Mouse (Mus musculus): ENCODE results near the gene Pde4c. TPM values are rescaled to one million over a fixed set of nuclear protein-coding genes. Genes with fewer than 3 reads are reported as not detected.

The Pde4c gene
- polyA plus RNA-seq, 1 experiment from 2014 or later: 8.0 TPM

DNA sequence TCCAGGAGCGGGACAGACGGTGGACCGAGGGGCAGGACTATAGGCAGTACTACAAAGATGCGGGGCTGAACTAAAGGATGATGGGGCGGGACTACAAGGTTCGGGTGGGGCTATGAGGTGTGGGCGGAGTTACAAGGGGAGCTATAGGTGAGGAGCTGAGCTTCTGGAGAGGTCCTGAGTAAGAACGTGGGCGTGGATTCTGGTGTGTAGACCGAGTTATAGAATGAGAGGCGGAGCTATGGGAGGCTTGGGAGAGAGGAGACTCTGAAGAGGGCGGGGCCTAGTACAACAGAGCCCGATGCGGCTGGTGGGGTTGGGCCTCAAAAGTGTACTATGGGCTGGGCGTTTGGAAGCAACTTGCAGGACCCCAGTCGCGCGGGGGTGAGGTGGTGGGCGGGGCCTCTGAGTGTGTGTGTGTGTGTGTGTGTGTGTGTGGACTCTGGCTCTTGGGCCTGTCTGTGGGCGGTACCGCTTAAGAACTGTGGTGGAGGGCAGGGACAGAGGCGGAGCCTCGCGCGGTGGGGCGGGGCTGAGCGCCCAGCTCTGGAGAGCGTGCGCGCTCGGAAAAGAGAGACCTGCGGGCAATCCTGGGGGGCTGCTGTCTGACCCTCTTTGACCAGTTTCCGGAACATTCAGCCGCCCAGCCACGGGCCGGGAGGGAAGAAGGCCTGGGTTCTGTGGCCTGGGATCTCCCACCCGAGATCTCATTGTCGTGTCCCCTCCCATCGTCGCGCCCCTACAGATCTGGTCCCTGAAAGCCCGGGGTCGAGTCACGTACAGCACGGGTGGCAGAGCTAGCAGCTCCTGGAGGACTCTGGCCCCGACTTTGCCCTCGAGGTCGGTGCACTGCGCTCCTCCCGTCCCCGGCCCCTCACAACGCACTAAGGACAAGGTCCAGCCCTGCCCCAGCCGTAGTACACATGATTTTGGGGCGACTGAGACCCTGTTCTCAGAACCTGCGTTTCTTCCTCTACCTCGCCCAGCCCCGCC lies 73.9 kb downstream of the Pde4c start:
- peak overlapping the region; percentile 71 for H3K27ac ChIP-seq
- ATAC-seq (replicated peaks; ENCODE audit: low FRiP score, low read depth): peak; percentile 84
- no peak for TF ChIP-seq CTCF (IDR thresholded peaks at IDR 0.05; ENCODE audit: low read depth)
- H3K9ac ChIP-seq (ENCODE audit: low read depth, low read length): peak overlapping the region; percentile 62
- H3K4me1 ChIP-seq (replicated peaks; ENCODE audit: insufficient read depth, low read length): peaks cover 24% of the 10 kb centered on the region; the same call in 1 of the 2 replicates
- H3K9me3 ChIP-seq (replicated peaks; ENCODE audit: low read length): no peaks in the 10 kb centered on the region
- H3K4me3 ChIP-seq (replicated peaks; ENCODE audit: low read depth, low read length): peak overlapping the region; percentile 50
- whole genome bisulfite sequencing: under 1% methylated on average over 51 of the region's 57 CpGs
- peak; percentile 96 for DNase-seq (ENCODE audit: low spot score)
- peaks cover 9% of the 10 kb centered on the region; the same call in 1 of the 2 replicates for H3K27me3 ChIP-seq (ENCODE audit: insufficient read depth, low read length)
- peak overlapping the region; percentile 93 for H3K4me2 ChIP-seq (ENCODE audit: low read length)
- H3K36me3 ChIP-seq (ENCODE audit: insufficient read depth, low read length): no peaks in the 10 kb centered on the region

GRCm38 (mm10) chr8:70798281-70798680 lies 74.8 kb downstream of the Pde4c start:
- Histone ChIP-seq H3K4me2 (ENCODE audit: low read length) (peak overlapping the region; percentile 93), H3K27me3 (ENCODE audit: insufficient read depth, low read length) (peaks cover 9% of the 10 kb centered on the region; the same call in 1 of the 2 replicates), H3K4me1 (replicated peaks; ENCODE audit: insufficient read depth, low read length) (peaks cover 17% of the 10 kb centered on the region; the same call in 1 of the 2 replicates), H3K9ac (ENCODE audit: low read depth, low read length) (peak overlapping the region; percentile 62; the same call in 1 of the 2 replicates), H3K27ac (peak overlapping the region; percentile 71), H3K36me3 (ENCODE audit: insufficient read depth, low read length) (no peaks in the 10 kb centered on the region), H3K9me3 (replicated peaks; ENCODE audit: low read length) (no peaks in the 10 kb centered on the region), H3K4me3 (replicated peaks; ENCODE audit: low read depth, low read length) (peak overlapping the region; percentile 50)
- DNase-seq (ENCODE audit: low spot score) (no peak), ATAC-seq (replicated peaks; ENCODE audit: low FRiP score, low read depth) (no peak)
- WGBS: 16% methylated on average over 15 of the region's 15 CpGs
- no peak for TF ChIP-seq CTCF (IDR thresholded peaks at IDR 0.05; ENCODE audit: low read depth)

DNA sequence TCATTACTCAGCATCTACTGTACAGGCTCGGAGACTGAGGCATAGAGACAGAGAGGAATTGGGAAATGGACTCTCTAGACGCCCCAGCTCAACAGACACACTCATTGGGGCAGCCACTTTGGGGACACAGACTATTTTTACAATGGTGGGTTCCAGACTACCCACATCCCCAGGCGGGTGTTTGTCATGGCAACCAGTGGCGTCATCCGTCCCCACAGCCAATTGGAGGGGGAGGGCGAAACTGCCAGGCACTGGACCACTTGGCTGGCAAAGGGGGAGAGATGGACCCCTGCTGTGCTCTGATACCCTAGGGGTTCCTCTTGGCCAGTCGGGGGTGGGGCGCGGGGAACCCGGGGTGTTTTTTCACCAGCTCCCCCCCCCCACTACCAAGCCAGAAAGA lies 77.1 kb downstream of the Pde4c start:
- DNase-seq (ENCODE audit: low spot score): no peak
- WGBS: 64% methylated on average over 10 of the region's 10 CpGs
- no peak overlapping the region for H3K27ac ChIP-seq
- peaks cover 14% of the 10 kb centered on the region for H3K27me3 ChIP-seq (ENCODE audit: insufficient read depth, low read length)
- no peak overlapping the region for H3K4me2 ChIP-seq (ENCODE audit: low read length)
- peaks cover 26% of the 10 kb centered on the region for H3K4me1 ChIP-seq (replicated peaks; ENCODE audit: insufficient read depth, low read length)
- H3K9me3 ChIP-seq (replicated peaks; ENCODE audit: low read length): no peaks in the 10 kb centered on the region
- H3K36me3 ChIP-seq (ENCODE audit: insufficient read depth, low read length): no peaks in the 10 kb centered on the region
- no peak overlapping the region for H3K4me3 ChIP-seq (replicated peaks; ENCODE audit: low read depth, low read length)
- TF ChIP-seq CTCF (IDR thresholded peaks at IDR 0.05; ENCODE audit: low read depth): no peak
- no peak for ATAC-seq (replicated peaks; ENCODE audit: low FRiP score, low read depth)
- no peak overlapping the region for H3K9ac ChIP-seq (ENCODE audit: low read depth, low read length)

Small RNA genes within 50 kb of the gene (microRNA-seq; reads per million reads assigned to microRNA genes)
- not detected for gene Mir7240

Other genes with a start within 250 kb of the Pde4c start
- 19.1 and 19.5 TPM in 2 replicates for gene Klhl26, start 246.8 kb upstream of the Pde4c start, polyA plus RNA-seq (2015; fragmentation: Nextera tagmentation; extraction: Ambion mirVana)
- 3.0 and 3.5 TPM in 2 replicates for gene Tmem59l, start 236.4 kb upstream of the Pde4c start, polyA plus RNA-seq (2015; fragmentation: Nextera tagmentation; extraction: Ambion mirVana)
- gene Crlf1, start 230.6 kb upstream of the Pde4c start, polyA plus RNA-seq (2015; fragmentation: Nextera tagmentation; extraction: Ambion mirVana): 31.3 and 33.7 TPM in 2 replicates
- 140 TPM in 2 replicates for gene Rex1bd, start 217.0 kb upstream of the Pde4c start, polyA plus RNA-seq (2015; fragmentation: Nextera tagmentation; extraction: Ambion mirVana)
- 1,111 and 1,265 TPM in 2 replicates for gene Uba52, start 212.9 kb upstream of the Pde4c start, polyA plus RNA-seq (2015; fragmentation: Nextera tagmentation; extraction: Ambion mirVana)
- gene Fkbp8, start 196.0 kb upstream of the Pde4c start, polyA plus RNA-seq (2015; fragmentation: Nextera tagmentation; extraction: Ambion mirVana): 249 and 255 TPM in 2 replicates
- 81.3 and 81.8 TPM in 2 replicates for gene Kxd1, start 195.8 kb upstream of the Pde4c start, polyA plus RNA-seq (2015; fragmentation: Nextera tagmentation; extraction: Ambion mirVana)
- 14.9 and 17.1 TPM in 2 replicates for gene Ell, start 184.3 kb upstream of the Pde4c start, polyA plus RNA-seq (2015; fragmentation: Nextera tagmentation; extraction: Ambion mirVana)
- gene Isyna1, start 129.3 kb upstream of the Pde4c start, polyA plus RNA-seq (2015; fragmentation: Nextera tagmentation; extraction: Ambion mirVana): 166 and 169 TPM in 2 replicates
- 166 and 188 TPM in 2 replicates for gene Ssbp4, start 114.8 kb upstream of the Pde4c start, polyA plus RNA-seq (2015; fragmentation: Nextera tagmentation; extraction: Ambion mirVana)
- gene Lrrc25, start 107.6 kb upstream of the Pde4c start, polyA plus RNA-seq (2015; fragmentation: Nextera tagmentation; extraction: Ambion mirVana): 1.9 and 2.8 TPM in 2 replicates
- gene Gdf15, start 91.3 kb upstream of the Pde4c start, polyA plus RNA-seq (2015; fragmentation: Nextera tagmentation; extraction: Ambion mirVana): 3.0 and 3.2 TPM in 2 replicates
- 84.2 and 87.5 TPM in 2 replicates for gene Pgpep1, start 63.3 kb upstream of the Pde4c start, polyA plus RNA-seq (2015; fragmentation: Nextera tagmentation; extraction: Ambion mirVana)
- gene Lsm4, start 50.5 kb upstream of the Pde4c start, polyA plus RNA-seq (2015; fragmentation: Nextera tagmentation; extraction: Ambion mirVana): 243 and 281 TPM in 2 replicates
- gene Jund, start 24.8 kb upstream of the Pde4c start, polyA plus RNA-seq (2015; fragmentation: Nextera tagmentation; extraction: Ambion mirVana): 72.4 and 98.1 TPM in 2 replicates
- gene Iqcn, start 20.3 kb upstream of the Pde4c start, polyA plus RNA-seq (2015; fragmentation: Nextera tagmentation; extraction: Ambion mirVana): 0.03 and 0.05 TPM in 2 replicates
- 0.70 and 0.74 TPM in 2 replicates for gene Gm3336, start 5.2 kb upstream of the Pde4c start, polyA plus RNA-seq (2015; fragmentation: Nextera tagmentation; extraction: Ambion mirVana)
- gene Rab3a, start 31.0 kb downstream of the Pde4c start, polyA plus RNA-seq (2015; fragmentation: Nextera tagmentation; extraction: Ambion mirVana): 20.5 and 21.8 TPM in 2 replicates
- 78.2 and 80.3 TPM in 2 replicates for gene Mpv17l2, start 37.2 kb downstream of the Pde4c start, polyA plus RNA-seq (2015; fragmentation: Nextera tagmentation; extraction: Ambion mirVana)
- 43.8 and 47.2 TPM in 2 replicates for gene Pik3r2, start 53.0 kb downstream of the Pde4c start, polyA plus RNA-seq (2015; fragmentation: Nextera tagmentation; extraction: Ambion mirVana)
- gene Mast3, start 81.3 kb downstream of the Pde4c start, polyA plus RNA-seq (2015; fragmentation: Nextera tagmentation; extraction: Ambion mirVana): 8.4 and 10.2 TPM in 2 replicates
- 0.09 and 0.13 TPM in 2 replicates for gene Il12rb1, start 84.7 kb downstream of the Pde4c start, polyA plus RNA-seq (2015; fragmentation: Nextera tagmentation; extraction: Ambion mirVana)
- gene Arrdc2, start 116.0 kb downstream of the Pde4c start, polyA plus RNA-seq (2015; fragmentation: Nextera tagmentation; extraction: Ambion mirVana): 6.8 and 7.5 TPM in 2 replicates
- 4.2 and 5.5 TPM in 2 replicates for gene Kcnn1, start 139.5 kb downstream of the Pde4c start, polyA plus RNA-seq (2015; fragmentation: Nextera tagmentation; extraction: Ambion mirVana)
- 87.2 and 90.3 TPM in 2 replicates for gene Ccdc124, start 150.2 kb downstream of the Pde4c start, polyA plus RNA-seq (2015; fragmentation: Nextera tagmentation; extraction: Ambion mirVana)
- 0.09 and 0.11 TPM in 2 replicates for gene Slc5a5, start 169.0 kb downstream of the Pde4c start, polyA plus RNA-seq (2015; fragmentation: Nextera tagmentation; extraction: Ambion mirVana)
- gene Rpl18a, start 173.7 kb downstream of the Pde4c start, polyA plus RNA-seq (2015; fragmentation: Nextera tagmentation; extraction: Ambion mirVana): 5,183 and 5,941 TPM in 2 replicates
- 32.5 and 34.1 TPM in 2 replicates for gene Map1s, start 182.2 kb downstream of the Pde4c start, polyA plus RNA-seq (2015; fragmentation: Nextera tagmentation; extraction: Ambion mirVana)

All from kidney, postnatal 0 days (tissue).